Mouse (Mus musculus) stomach, embryonic 16.5 days (tissue): Measurements from ENCODE around the gene Man1b1. TPM values are rescaled to one million over a fixed set of nuclear protein-coding genes. Genes with fewer than 3 reads are reported as not detected.

Experiments
- ATAC-seq: fragments of 200-750 bp; cut with Nextera tagmentation; 2 replicates; pipeline ENCODE4 v1.8.0; 2017; ENCODE audit warnings: moderate number of reproducible peaks, moderate TSS enrichment; ENCODE audit not compliant: insufficient read depth, low FRiP score
- H3K27ac ChIP-seq: fragments of 300-500 bp; sonication (generic); 2 replicates; pipeline ENCODE4 v1.5.1; 2014; ENCODE audit warnings: low read length
- H3K27me3 ChIP-seq: fragments of 300-500 bp; sonication (generic); 2 replicates; pipeline ENCODE4 v1.6.1; 2014; ENCODE audit warnings: low read length, control low read depth, mixed read lengths; ENCODE audit not compliant: control insufficient read depth, insufficient read depth
- H3K36me3 ChIP-seq: fragments of 300-500 bp; sonication (generic); 2 replicates; pipeline ENCODE4 v1.6.1; 2014; ENCODE audit warnings: low read length; ENCODE audit not compliant: control insufficient read depth, insufficient read depth
- H3K4me1 ChIP-seq: fragments of 300-500 bp; sonication (generic); 2 replicates; pipeline ENCODE4 v1.6.1; 2014; ENCODE audit warnings: low read length, control low read depth, mixed read lengths; ENCODE audit not compliant: control insufficient read depth, insufficient read depth
- H3K4me2 ChIP-seq: fragments of 300-500 bp; sonication (generic); 2 replicates; pipeline ENCODE4 v1.6.1; 2014; ENCODE audit warnings: low read depth, low read length, mixed read lengths
- H3K4me3 ChIP-seq: fragments of 300-500 bp; sonication (generic); replicated peaks from 2 replicates; pipeline ENCODE4 v1.5.1; 2014; ENCODE audit warnings: mild to moderate bottlenecking, low read length
- H3K9ac ChIP-seq: fragments of 300-500 bp; sonication (generic); 2 replicates; pipeline ENCODE4 v1.6.1; 2014; ENCODE audit warnings: low read length
- H3K9me3 ChIP-seq: fragments of 300-500 bp; sonication (generic); replicated peaks from 2 replicates; pipeline ENCODE4 v1.6.1; 2016; ENCODE audit warnings: low read length, control low read depth; ENCODE audit not compliant: control insufficient read depth
- WGBS: fragments of 180-500 bp; shearing (Covaris S2); extraction: QIAGEN DNeasy Blood & Tissue Kit; methylation state at CpG from one replicate; pipeline ENCODE4 v1.1.7; 2014; 5-methylcytosine and 5-hydroxymethylcytosine counted together
- polyA plus RNA-seq: library from polyadenylated mRNA; unstranded; fragments of >200 nt; fragmentation: Nextera tagmentation; extraction: Ambion mirVana; gene quantifications from 2 replicates; pipeline ENCODE4 v1.2.1, GENCODE M21; 2015

Gene Man1b1
- polyA plus RNA-seq, 1 experiment from 2014 or later: 47.0 TPM

DNA sequence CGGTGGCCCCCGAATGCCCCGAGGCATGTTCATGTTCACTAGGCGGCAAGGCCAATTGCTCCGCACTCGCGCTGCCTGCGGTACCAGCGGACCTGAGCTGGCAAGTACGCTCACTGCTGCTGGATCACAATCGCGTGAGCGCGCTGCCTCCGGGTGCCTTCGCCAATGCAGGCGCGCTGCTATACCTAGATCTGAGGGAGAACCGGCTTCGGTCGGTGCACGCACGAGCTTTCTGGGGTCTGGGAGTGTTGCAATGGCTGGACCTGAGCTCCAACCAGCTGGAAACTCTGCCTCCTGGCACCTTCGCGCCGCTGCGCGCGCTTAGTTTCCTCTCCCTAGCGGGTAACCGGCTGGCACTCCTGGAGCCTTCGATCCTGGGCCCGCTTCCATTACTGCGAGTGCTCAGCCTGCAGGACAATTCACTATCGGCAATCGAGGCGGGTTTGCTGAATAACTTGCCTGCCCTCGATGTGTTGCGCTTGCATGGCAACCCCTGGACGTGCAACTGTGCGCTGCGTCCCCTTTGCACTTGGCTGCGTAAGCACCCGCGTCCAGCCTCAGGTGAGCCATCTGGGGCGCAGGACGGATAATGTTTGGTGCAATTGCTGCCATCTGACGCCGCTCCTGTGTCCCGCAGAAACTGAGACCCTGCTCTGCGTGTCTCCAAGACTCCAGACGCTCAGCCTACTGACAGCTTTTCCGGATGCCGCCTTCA is 41.9 kb upstream of the Man1b1 start:
- H3K27ac ChIP-seq: peak overlapping the region; percentile 77
- peaks cover 50% of the 10 kb centered on the region for H3K4me1 ChIP-seq
- peak overlapping the region; percentile 61 for H3K9ac ChIP-seq
- H3K9me3 ChIP-seq: no peaks in the 10 kb centered on the region
- peak overlapping the region; percentile 55 for H3K4me2 ChIP-seq
- 2% methylated on average over 54 of the region's 54 CpGs for WGBS
- peak overlapping the region; percentile 45 for H3K4me3 ChIP-seq
- ATAC-seq: no peak
- 0 out of 2 replicates have a peak, but pooled peaks cover under 1% of the 10 kb centered on the region for H3K36me3 ChIP-seq
- peaks cover 45% of the 10 kb centered on the region for H3K27me3 ChIP-seq

DNA sequence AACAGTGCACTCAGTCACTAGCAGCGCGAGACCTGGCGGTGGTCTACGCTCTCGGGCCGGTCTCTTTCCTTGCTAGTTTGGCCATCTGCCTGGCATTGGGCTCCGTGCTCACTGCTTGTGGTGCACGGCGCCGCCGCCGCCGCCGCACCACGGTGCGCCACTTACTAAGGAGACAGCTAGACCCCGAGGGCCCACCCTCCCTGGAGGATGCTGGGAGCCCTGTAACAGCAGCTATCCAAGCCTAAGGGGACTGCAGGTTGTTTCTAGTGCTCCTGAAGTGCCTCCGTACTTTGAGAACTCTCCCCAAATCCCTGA is 41.4 kb upstream of the Man1b1 start:
- Histone ChIP-seq H3K27ac (no peak overlapping the region; the same call in 1 of the 2 replicates), H3K9ac (peak overlapping the region; percentile 61), H3K4me3 (peak overlapping the region; percentile 45), H3K9me3 (no peaks in the 10 kb centered on the region), H3K4me2 (peak overlapping the region; percentile 55), H3K4me1 (peaks cover 48% of the 10 kb centered on the region), H3K36me3 (no peaks in the 10 kb centered on the region), H3K27me3 (peaks cover 45% of the 10 kb centered on the region)
- WGBS: 1% methylated on average over 18 of the region's 18 CpGs
- no peak for ATAC-seq

DNA sequence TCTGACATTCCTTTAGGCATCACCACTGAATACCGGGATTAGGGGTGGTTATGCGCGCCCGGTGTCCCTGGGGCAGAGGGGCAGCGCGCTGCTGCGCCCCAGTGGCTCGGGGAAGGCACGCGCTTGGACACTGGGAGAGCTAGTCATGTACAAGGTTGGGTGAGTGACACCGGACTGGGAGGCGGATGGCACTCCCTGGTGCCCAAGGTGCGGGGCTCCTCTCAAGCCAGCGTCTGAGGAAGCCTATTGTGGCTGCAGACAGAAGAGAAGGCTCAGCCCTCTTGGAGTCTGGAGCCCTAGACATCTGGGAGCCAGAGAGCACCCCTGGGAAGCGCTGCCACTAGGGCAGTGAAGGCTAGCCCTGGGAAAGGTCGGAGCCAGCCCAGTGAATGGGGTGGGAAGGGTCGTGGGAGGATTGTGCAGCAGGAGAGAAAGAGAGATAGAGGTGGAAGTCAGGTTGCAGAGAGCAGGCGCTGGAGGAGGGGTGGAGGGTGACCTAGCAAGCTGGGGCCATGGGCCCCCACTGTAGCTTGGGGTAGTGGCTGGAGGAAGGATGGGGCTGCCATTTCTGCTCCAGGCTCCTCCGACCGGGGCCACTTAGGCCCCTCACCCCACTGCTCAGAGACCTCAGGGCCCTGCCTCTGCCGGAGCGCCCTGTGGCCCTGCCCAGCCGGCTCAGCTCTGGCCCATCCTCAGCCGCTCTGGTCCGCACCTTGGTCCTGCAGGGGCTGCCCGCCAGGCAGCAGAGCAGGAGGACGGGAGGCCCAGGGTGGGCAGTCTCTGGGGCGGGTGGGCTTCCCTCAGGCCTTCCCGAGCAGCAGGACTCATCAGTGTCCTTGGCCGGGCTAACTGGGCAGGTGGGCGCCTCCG is 40.7 kb upstream of the Man1b1 start:
- Histone ChIP-seq H3K9ac (peak overlapping the region; percentile 68), H3K27ac (no peak overlapping the region; the same call in 1 of the 2 replicates), H3K27me3 (peaks cover 45% of the 10 kb centered on the region), H3K36me3 (no peaks in the 10 kb centered on the region), H3K4me3 (peak overlapping the region; percentile 45), H3K4me2 (peak overlapping the region; percentile 61), H3K4me1 (peaks cover 44% of the 10 kb centered on the region), H3K9me3 (no peaks in the 10 kb centered on the region)
- no peak for ATAC-seq
- WGBS: 8% methylated on average over 32 of the region's 32 CpGs

DNA sequence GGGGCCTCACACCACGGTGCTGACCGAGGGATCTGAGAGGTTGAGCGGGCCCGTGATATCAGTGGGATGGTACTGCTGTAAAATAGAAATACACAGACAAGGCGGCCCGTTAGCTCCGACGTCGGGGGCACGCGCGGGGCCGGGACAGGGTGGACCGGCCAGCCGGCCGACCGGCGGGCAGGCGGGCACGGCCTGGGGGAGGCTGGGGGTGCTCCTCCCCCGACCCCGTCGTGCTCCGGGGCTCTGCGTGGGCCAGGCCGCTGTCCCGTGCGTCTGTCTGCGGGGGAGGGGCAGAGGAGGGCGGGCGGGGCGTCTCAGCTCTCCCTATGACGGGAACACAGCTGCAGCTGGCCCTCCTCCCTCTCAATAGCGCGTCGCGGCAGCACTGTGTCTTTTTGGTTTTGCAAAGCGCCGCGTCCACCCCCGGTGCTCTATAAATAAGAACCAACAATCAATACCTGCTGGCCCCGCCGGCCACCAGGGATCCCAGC is 40.0 kb upstream of the Man1b1 start:
- Histone ChIP-seq H3K4me1 (peaks cover 42% of the 10 kb centered on the region), H3K36me3 (no peaks in the 10 kb centered on the region), H3K4me3 (peak overlapping the region; percentile 45), H3K9me3 (no peaks in the 10 kb centered on the region), H3K27ac (no peak overlapping the region), H3K27me3 (peaks cover 45% of the 10 kb centered on the region), H3K4me2 (peak overlapping the region; percentile 61), H3K9ac (peak overlapping the region; percentile 68)
- 7% methylated on average over 39 of the region's 43 CpGs for WGBS
- ATAC-seq: peak; percentile 14; the same call in 1 of the 2 replicates

DNA sequence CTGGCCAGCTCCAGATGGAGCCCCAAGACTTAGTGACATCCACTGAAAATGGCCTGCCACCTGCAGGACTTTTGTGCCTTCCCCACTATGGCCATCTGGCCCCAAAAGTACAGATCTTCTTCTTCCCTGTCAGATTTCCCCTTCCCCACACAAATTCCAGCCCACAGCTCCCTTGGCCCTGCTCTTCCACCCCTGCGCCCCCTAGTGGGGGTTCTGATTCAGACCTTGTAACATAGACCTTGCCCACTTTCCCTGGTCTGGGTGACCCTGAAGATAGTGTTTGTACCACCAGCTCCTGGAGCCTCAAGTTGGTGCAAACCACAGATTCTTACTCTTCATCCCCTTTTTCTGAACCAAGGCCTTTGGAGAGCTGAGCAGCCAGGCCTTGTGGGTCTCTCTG is 39.3 kb upstream of the Man1b1 start:
- Histone ChIP-seq H3K27ac (no peak overlapping the region), H3K4me1 (peaks cover 35% of the 10 kb centered on the region), H3K4me2 (peak overlapping the region; percentile 61), H3K9ac (peak overlapping the region; percentile 68), H3K27me3 (peaks cover 45% of the 10 kb centered on the region), H3K36me3 (no peaks in the 10 kb centered on the region), H3K9me3 (no peaks in the 10 kb centered on the region), H3K4me3 (peak overlapping the region; percentile 45; the same call in 1 of the 2 replicates)
- ATAC-seq: no peak
- WGBS: 0% methylated on average over 1 of the region's 1 CpGs

DNA sequence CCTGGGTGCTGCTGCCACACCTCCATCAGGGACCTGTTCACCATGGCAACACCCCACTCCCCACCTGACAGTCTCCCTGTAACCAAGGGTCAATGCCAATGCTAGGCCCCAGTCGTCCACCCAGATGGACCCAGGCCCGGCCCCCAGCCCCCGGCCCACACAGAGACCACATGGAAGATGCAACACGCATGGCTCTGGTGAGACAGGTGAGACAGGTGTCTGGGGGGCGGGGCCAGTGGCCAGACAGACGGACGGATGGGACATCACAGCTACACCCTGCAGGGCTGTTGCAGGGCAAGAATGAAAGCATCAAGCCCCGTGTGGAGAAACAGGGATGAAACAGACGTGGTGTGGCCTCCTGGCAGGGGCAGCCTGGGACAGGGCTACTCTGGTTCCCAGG is 38.4 kb upstream of the Man1b1 start:
- no peak for ATAC-seq
- Histone ChIP-seq H3K36me3 (no peaks in the 10 kb centered on the region), H3K4me2 (no peak overlapping the region), H3K9ac (no peak overlapping the region), H3K27ac (no peak overlapping the region), H3K27me3 (peaks cover 44% of the 10 kb centered on the region), H3K9me3 (no peaks in the 10 kb centered on the region), H3K4me3 (no peak overlapping the region), H3K4me1 (peaks cover 26% of the 10 kb centered on the region)
- 73% methylated on average over 9 of the region's 9 CpGs for WGBS

DNA sequence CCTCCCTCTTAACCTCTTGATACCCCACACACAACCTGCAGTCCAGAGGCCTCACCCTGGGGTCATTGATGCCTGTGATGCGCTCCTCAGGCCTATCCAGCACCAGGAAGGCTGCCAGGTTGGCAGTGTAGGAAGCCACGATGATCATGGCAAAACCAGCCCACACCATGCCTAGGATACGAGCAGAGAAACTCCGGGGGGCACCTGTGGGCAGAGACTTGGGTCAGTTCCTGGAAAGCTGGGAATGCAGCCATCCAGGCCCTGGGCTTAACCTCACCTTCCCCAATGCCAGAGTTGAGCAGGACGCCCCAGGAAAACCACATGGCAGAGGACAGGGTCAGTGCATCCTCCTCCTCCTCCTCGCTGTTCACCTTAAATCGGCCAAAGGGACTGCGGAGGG is 35.0 kb upstream of the Man1b1 start:
- no peak overlapping the region for H3K4me2 ChIP-seq
- H3K4me3 ChIP-seq: no peak overlapping the region
- peaks cover 7% of the 10 kb centered on the region for H3K4me1 ChIP-seq
- peaks cover 10% of the 10 kb centered on the region for H3K27me3 ChIP-seq
- H3K9ac ChIP-seq: no peak overlapping the region
- no peaks in the 10 kb centered on the region for H3K36me3 ChIP-seq
- ATAC-seq: no peak
- WGBS: 70% methylated on average over 8 of the region's 8 CpGs
- no peaks in the 10 kb centered on the region for H3K9me3 ChIP-seq
- H3K27ac ChIP-seq: no peak overlapping the region

DNA sequence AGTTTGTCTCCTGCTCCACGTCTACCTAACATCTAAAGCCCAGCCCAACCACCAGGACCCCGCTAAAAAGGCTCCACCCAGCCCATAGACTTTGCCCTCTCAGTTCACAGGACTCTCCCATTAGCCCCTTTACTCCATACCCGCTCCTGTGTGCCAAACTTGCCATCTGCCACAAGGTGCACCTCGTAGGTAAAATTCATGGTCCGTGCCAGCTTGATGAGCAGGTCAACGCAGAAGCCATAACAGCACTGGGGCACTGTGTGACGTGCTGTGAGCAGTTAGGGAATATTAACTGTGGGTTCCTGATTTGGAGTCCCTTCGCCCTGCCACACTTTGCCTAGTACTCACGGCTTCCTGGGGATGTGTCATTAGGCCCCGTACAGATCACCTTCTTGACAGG is 34.1 kb upstream of the Man1b1 start:
- no peak overlapping the region for H3K9ac ChIP-seq
- H3K4me1 ChIP-seq: no peaks in the 10 kb centered on the region
- no peak for ATAC-seq
- H3K36me3 ChIP-seq: no peaks in the 10 kb centered on the region
- no peak overlapping the region for H3K27ac ChIP-seq
- peaks cover 2% of the 10 kb centered on the region for H3K27me3 ChIP-seq
- WGBS: 72% methylated on average over 10 of the region's 10 CpGs
- no peak overlapping the region for H3K4me3 ChIP-seq
- H3K9me3 ChIP-seq: no peaks in the 10 kb centered on the region
- H3K4me2 ChIP-seq: no peak overlapping the region

DNA sequence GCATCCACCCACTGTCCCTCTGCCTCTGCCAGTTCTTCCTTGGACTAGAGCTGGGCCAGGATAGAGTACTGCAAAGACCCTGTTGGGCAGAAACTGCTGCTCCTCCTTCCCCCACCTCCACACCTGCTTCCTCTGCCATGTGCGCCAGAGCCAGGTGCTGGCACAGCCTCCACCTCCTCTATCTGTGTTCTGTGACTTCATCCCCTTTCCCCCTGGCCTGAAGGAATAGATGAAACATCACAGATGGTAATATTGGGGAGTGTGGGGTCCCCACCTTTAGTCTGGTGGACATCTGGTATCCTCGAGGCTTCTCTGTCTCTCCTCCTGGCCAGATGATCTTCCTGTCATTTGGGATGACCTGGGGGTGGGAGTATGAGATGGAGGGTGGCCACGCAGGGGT is 28.7 kb upstream of the Man1b1 start:
- Histone ChIP-seq H3K9me3 (no peaks in the 10 kb centered on the region), H3K4me3 (no peak overlapping the region), H3K4me2 (no peak overlapping the region), H3K4me1 (0 out of 2 replicates have a peak, but pooled peaks cover 2% of the 10 kb centered on the region), H3K27me3 (peaks cover 17% of the 10 kb centered on the region; the same call in 1 of the 2 replicates), H3K27ac (no peak overlapping the region), H3K36me3 (no peaks in the 10 kb centered on the region), H3K9ac (no peak overlapping the region)
- ATAC-seq: no peak
- 65% methylated on average over 3 of the region's 3 CpGs for WGBS
